Mouse (Mus musculus): ENCODE measurements at regions not wholly inside any gene's neighbourhood (a gene's known extent, or its start where the extent isn't known, plus 50 kb on each side); places are given as distances from the start of the nearest gene placed in this dataset.

DNA sequence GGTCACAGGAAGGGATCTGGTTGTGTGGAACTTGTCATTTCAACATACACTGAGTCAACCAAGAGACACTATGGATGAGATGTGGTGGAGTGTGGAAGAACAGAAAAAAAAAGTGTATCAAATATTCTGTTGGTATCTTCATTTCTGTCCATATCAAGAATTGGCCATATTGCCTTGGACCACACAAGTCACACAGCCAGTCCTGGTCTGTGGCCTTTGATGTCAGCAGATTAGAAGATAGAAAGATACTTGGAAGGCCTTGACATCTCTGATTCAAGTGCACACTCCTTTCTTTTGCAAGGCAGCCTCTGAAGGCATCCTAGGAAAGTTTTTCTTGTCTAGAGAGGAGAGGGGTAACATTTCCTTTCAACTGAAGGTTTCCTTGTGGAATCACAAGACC, 88.7 kb upstream of the Dock1 start:
- TF ChIP-seq FOSL1 (IDR thresholded peaks at IDR 0.05; ENCODE audit: insufficient read depth, low read length, poor library complexity, severe bottlenecking), result no peak
- no peak for TF ChIP-seq CEBPB (IDR thresholded peaks at IDR 0.05; ENCODE audit: low read depth)
- TF ChIP-seq MYOG (IDR thresholded peaks at IDR 0.05; ENCODE audit: control insufficient read depth, extremely low read depth, insufficient read length), result no peak
- no peak for TF ChIP-seq USF1 (IDR thresholded peaks at IDR 0.05; ENCODE audit: low read depth)
- TF ChIP-seq MAX (IDR thresholded peaks at IDR 0.05), result no peak
- no peak for TF ChIP-seq MYOD1 (IDR thresholded peaks at IDR 0.05; ENCODE audit: control insufficient read depth, insufficient read length, low read depth)
- TF ChIP-seq CTCF (IDR thresholded peaks at IDR 0.05; ENCODE audit: control insufficient read depth, insufficient read depth, insufficient read length), result no peak
- no peaks in the 10 kb centered on the region for H3K79me2 ChIP-seq (ENCODE audit: control insufficient read depth, insufficient read depth)
- H3ac ChIP-seq (ENCODE audit: control insufficient read depth, insufficient read length, low read depth), result no peak overlapping the region
- H3K79me3 ChIP-seq (ENCODE audit: low read depth), result no peaks in the 10 kb centered on the region
- H3K27me3 ChIP-seq (ENCODE audit: control insufficient read depth, insufficient read depth, insufficient read length), result no peaks in the 10 kb centered on the region
- H3K36me3 ChIP-seq (ENCODE audit: control insufficient read depth, insufficient read depth), result no peaks in the 10 kb centered on the region
- H3K4me3 ChIP-seq (ENCODE audit: insufficient read depth, poor library complexity, severe bottlenecking), result no peak overlapping the region

DNA sequence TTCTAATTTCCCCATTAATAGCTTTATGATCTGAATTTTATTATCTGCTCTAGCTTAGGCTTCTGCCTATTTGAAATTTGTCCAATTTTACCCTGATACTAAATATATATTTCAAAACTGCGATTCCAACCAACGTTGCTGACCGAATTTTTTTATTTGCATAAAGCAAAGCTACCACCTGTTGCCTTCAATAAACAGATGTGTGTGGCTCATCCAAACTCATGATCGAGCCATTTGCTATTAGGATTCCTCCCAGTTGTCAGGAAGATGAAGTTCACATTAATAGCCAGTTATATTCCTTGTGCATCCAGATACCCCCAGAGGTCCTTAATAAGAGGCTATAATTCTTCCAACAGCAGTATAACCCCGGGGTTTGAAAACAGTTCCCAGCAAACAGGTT, 85.0 kb upstream of the Dock1 start:
- no peak overlapping the region for H3K4me3 ChIP-seq (ENCODE audit: insufficient read depth, poor library complexity, severe bottlenecking)
- H3K79me2 ChIP-seq (ENCODE audit: control insufficient read depth, insufficient read depth), result no peaks in the 10 kb centered on the region
- no peaks in the 10 kb centered on the region for H3K27me3 ChIP-seq (ENCODE audit: control insufficient read depth, insufficient read depth, insufficient read length)
- no peak overlapping the region for H3ac ChIP-seq (ENCODE audit: control insufficient read depth, insufficient read length, low read depth)
- no peaks in the 10 kb centered on the region for H3K36me3 ChIP-seq (ENCODE audit: control insufficient read depth, insufficient read depth)
- no peak for TF ChIP-seq MAX (IDR thresholded peaks at IDR 0.05)
- TF ChIP-seq MYOD1 (IDR thresholded peaks at IDR 0.05; ENCODE audit: control insufficient read depth, insufficient read length, low read depth), result peak; percentile 7
- no peaks in the 10 kb centered on the region for H3K79me3 ChIP-seq (ENCODE audit: low read depth)

DNA sequence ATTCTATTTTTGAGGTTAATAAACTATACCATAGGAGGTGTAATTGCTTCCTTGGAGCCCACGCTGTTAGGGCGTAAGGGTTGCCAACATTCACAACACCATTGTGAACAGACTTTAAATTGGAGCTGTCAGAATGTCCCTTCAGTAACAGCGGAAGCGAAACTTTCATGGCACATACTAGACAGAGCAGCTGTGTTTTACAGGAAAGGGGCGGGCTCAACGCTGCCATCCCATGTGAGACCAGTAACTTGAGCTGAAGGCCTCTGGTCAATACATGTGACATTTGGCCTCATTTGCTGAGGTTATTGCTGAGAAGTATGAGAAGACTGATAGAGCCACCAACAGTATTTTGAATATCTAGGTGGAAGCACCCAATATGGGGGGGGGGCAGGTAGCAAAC, 83.5 kb upstream of the Dock1 start:
- TF ChIP-seq MAX (IDR thresholded peaks at IDR 0.05) (no peak), CEBPB (IDR thresholded peaks at IDR 0.05; ENCODE audit: low read depth) (no peak), FOSL1 (IDR thresholded peaks at IDR 0.05; ENCODE audit: insufficient read depth, low read length, poor library complexity, severe bottlenecking) (no peak), USF1 (IDR thresholded peaks at IDR 0.05; ENCODE audit: low read depth) (no peak), CTCF (IDR thresholded peaks at IDR 0.05; ENCODE audit: control insufficient read depth, insufficient read depth, insufficient read length) (no peak), MYOD1 (IDR thresholded peaks at IDR 0.05; ENCODE audit: control insufficient read depth, insufficient read length, low read depth) (no peak), MYOG (IDR thresholded peaks at IDR 0.05; ENCODE audit: control insufficient read depth, extremely low read depth, insufficient read length) (no peak)
- Histone ChIP-seq H3K36me3 (ENCODE audit: control insufficient read depth, insufficient read depth) (no peaks in the 10 kb centered on the region), H3K4me3 (ENCODE audit: insufficient read depth, poor library complexity, severe bottlenecking) (no peak overlapping the region), H3K27me3 (ENCODE audit: control insufficient read depth, insufficient read depth, insufficient read length) (no peaks in the 10 kb centered on the region), H3K79me2 (ENCODE audit: control insufficient read depth, insufficient read depth) (no peaks in the 10 kb centered on the region), H3ac (ENCODE audit: control insufficient read depth, insufficient read length, low read depth) (no peak overlapping the region), H3K79me3 (ENCODE audit: low read depth) (no peaks in the 10 kb centered on the region)

DNA sequence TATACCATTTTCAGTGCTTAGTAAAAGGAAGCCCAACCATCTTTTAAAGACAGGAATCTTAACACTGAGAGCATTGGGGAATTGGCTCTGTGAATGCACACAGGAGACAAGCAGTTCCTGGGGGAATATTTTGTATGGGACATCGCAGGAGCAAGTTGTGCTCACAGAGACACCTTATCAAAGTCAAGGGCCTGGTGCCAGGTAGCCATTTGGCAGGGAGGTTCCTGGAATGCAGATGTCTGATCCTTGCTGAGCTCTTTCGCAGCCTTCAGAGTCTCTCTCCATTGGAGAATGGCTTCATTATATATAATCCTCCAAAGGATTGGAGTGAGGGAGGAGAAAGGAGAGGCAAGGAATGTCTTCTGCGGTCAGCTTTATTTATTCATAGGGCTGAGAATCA, 62.6 kb upstream of the Dock1 start:
- TF ChIP-seq USF1 (IDR thresholded peaks at IDR 0.05; ENCODE audit: low read depth), result no peak
- no peak for TF ChIP-seq MYOD1 (IDR thresholded peaks at IDR 0.05; ENCODE audit: control insufficient read depth, insufficient read length, low read depth)
- no peak for TF ChIP-seq CEBPB (IDR thresholded peaks at IDR 0.05; ENCODE audit: low read depth)
- no peak for TF ChIP-seq FOSL1 (IDR thresholded peaks at IDR 0.05; ENCODE audit: insufficient read depth, low read length, poor library complexity, severe bottlenecking)
- TF ChIP-seq MYOG (IDR thresholded peaks at IDR 0.05; ENCODE audit: control insufficient read depth, extremely low read depth, insufficient read length), result no peak
- no peak for TF ChIP-seq MAX (IDR thresholded peaks at IDR 0.05)
- no peak for TF ChIP-seq CTCF (IDR thresholded peaks at IDR 0.05; ENCODE audit: control insufficient read depth, insufficient read depth, insufficient read length)
- Histone ChIP-seq H3ac (ENCODE audit: control insufficient read depth, insufficient read length, low read depth) (no peak overlapping the region), H3K79me2 (ENCODE audit: control insufficient read depth, insufficient read depth) (no peaks in the 10 kb centered on the region), H3K79me3 (ENCODE audit: low read depth) (no peaks in the 10 kb centered on the region), H3K4me3 (ENCODE audit: insufficient read depth, poor library complexity, severe bottlenecking) (no peak overlapping the region), H3K27me3 (ENCODE audit: control insufficient read depth, insufficient read depth, insufficient read length) (no peaks in the 10 kb centered on the region), H3K36me3 (ENCODE audit: control insufficient read depth, insufficient read depth) (no peaks in the 10 kb centered on the region)

DNA sequence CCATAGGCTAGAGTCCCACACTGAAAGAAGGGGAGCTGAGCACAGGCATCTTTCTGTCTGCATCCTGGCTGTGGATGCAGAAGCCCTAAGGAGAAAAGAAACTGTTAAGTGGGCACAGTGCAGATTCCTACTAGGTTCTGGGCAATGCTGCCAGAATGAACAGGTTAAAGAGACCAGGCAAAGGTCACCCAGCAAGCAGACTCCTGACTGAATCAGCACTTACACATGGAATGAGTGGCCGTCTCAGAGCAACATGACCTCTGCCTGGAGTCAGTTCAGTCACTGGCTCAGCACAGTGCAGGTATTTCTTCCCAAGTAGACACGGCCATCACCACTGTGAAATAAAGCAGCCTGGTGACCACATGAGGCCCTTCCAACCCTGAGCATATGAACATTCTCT, 60.3 kb upstream of the Dock1 start:
- H3ac ChIP-seq (ENCODE audit: control insufficient read depth, insufficient read length, low read depth), result no peak overlapping the region
- TF ChIP-seq CTCF (IDR thresholded peaks at IDR 0.05; ENCODE audit: control insufficient read depth, insufficient read depth, insufficient read length) (no peak), MYOD1 (IDR thresholded peaks at IDR 0.05; ENCODE audit: control insufficient read depth, insufficient read length, low read depth) (no peak), CEBPB (IDR thresholded peaks at IDR 0.05; ENCODE audit: low read depth) (no peak), MAX (IDR thresholded peaks at IDR 0.05) (no peak), USF1 (IDR thresholded peaks at IDR 0.05; ENCODE audit: low read depth) (no peak), FOSL1 (IDR thresholded peaks at IDR 0.05; ENCODE audit: insufficient read depth, low read length, poor library complexity, severe bottlenecking) (no peak), MYOG (IDR thresholded peaks at IDR 0.05; ENCODE audit: control insufficient read depth, extremely low read depth, insufficient read length) (no peak)
- no peaks in the 10 kb centered on the region for H3K36me3 ChIP-seq (ENCODE audit: control insufficient read depth, insufficient read depth)
- H3K79me2 ChIP-seq (ENCODE audit: control insufficient read depth, insufficient read depth), result no peaks in the 10 kb centered on the region
- no peaks in the 10 kb centered on the region for H3K79me3 ChIP-seq (ENCODE audit: low read depth)
- no peaks in the 10 kb centered on the region for H3K27me3 ChIP-seq (ENCODE audit: control insufficient read depth, insufficient read depth, insufficient read length)
- H3K4me3 ChIP-seq (ENCODE audit: insufficient read depth, poor library complexity, severe bottlenecking), result no peak overlapping the region

DNA sequence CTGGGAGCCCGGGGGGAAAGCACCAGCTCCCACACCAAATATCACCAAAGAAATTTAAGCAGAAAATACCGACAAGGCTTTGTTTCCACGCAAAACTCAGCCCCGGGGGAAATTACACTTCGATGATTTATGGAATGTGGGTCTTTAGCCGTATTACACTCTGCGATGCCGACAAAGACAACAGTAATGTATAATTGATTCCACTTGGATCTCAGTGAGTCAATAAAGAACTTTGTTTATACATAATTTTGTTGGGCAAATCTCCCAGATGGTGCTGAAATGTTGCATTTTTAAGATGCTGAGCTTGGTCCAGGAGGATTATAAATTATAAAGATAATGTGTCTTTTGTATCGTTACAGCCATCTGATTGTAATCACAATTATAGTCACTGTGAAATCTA, 59.1 kb upstream of the Dock1 start:
- no peaks in the 10 kb centered on the region for H3K36me3 ChIP-seq (ENCODE audit: control insufficient read depth, insufficient read depth)
- no peak overlapping the region for H3ac ChIP-seq (ENCODE audit: control insufficient read depth, insufficient read length, low read depth)
- TF ChIP-seq MYOG (IDR thresholded peaks at IDR 0.05; ENCODE audit: control insufficient read depth, extremely low read depth, insufficient read length) (no peak), MAX (IDR thresholded peaks at IDR 0.05) (no peak), FOSL1 (IDR thresholded peaks at IDR 0.05; ENCODE audit: insufficient read depth, low read length, poor library complexity, severe bottlenecking) (no peak), CTCF (IDR thresholded peaks at IDR 0.05; ENCODE audit: control insufficient read depth, insufficient read depth, insufficient read length) (no peak)
- no peaks in the 10 kb centered on the region for H3K27me3 ChIP-seq (ENCODE audit: control insufficient read depth, insufficient read depth, insufficient read length)
- H3K79me3 ChIP-seq (ENCODE audit: low read depth), result no peaks in the 10 kb centered on the region
- H3K79me2 ChIP-seq (ENCODE audit: control insufficient read depth, insufficient read depth), result no peaks in the 10 kb centered on the region
- H3K4me3 ChIP-seq (ENCODE audit: insufficient read depth, poor library complexity, severe bottlenecking), result no peak overlapping the region
